Mouse (Mus musculus) myocyte (in vitro differentiated cells): Measurements from ENCODE around the gene Zfp36l1. TPM values are rescaled to one million over a fixed set of nuclear protein-coding genes. Genes with fewer than 3 reads are reported as not detected.

Experiments
- H3K27me3 ChIP-seq: one replicate; pipeline ENCODE4 v1.6.1; 2011; ENCODE audit not compliant: control insufficient read depth, insufficient read depth, insufficient read length
- H3K36me3 ChIP-seq: one replicate; pipeline ENCODE4 v1.6.1; 2011; ENCODE audit not compliant: control insufficient read depth, insufficient read depth
- H3K4me2 ChIP-seq: one replicate; pipeline ENCODE4 v1.6.1; 2011; ENCODE audit warnings: low read depth, control low read depth
- H3K4me3 ChIP-seq: one replicate; pipeline ENCODE4 v1.5.1; 2011; ENCODE audit warnings: mild to moderate bottlenecking, control low read depth, moderate library complexity
- H3K79me2 ChIP-seq: one replicate; pipeline ENCODE4 v1.6.1; 2011; ENCODE audit not compliant: control insufficient read depth, insufficient read depth
- H3ac ChIP-seq: one replicate; pipeline ENCODE4 v1.6.1; 2011; ENCODE audit not compliant: control insufficient read depth, insufficient read length
- CEBPB ChIP-seq: IDR thresholded peaks from 2 replicates; pipeline ENCODE4 v1.6.1; 2011; ENCODE audit warnings: mild to moderate bottlenecking, moderate library complexity; ENCODE audit not compliant: poor library complexity, insufficient read depth, severe bottlenecking
- E2F4 ChIP-seq: IDR thresholded peaks from one replicate; pipeline ENCODE4 v1.6.1; 2011; ENCODE audit warnings: mild to moderate bottlenecking, control low read depth, moderate library complexity; ENCODE audit not compliant: insufficient read depth
- MAX ChIP-seq: IDR thresholded peaks from one replicate; pipeline ENCODE4 v1.6.1; 2011; ENCODE audit warnings: low read depth, mild to moderate bottlenecking, control low read depth
- MYOD1 ChIP-seq, 3 experiments: IDR thresholded peaks; one replicate each; pipeline ENCODE4 v1.6.1; 2011; ENCODE audit warnings: control low read depth in 2 of 3, low read depth in 2 of 3, mild to moderate bottlenecking in 2 of 3, moderate library complexity in 1 of 3; ENCODE audit not compliant: insufficient read length in 2 of 3, control insufficient read depth in 1 of 3
- MYOG ChIP-seq, 3 experiments: IDR thresholded peaks; one replicate each; pipeline ENCODE4 v1.6.1; 2011; ENCODE audit warnings: control low read depth in 2 of 3, low read depth in 2 of 3, mild to moderate bottlenecking in 2 of 3; ENCODE audit not compliant: insufficient read length in 2 of 3, control insufficient read depth in 1 of 3, insufficient read depth in 1 of 3
- POLR2A ChIP-seq: IDR thresholded peaks from one replicate; pipeline ENCODE4 v1.6.1; 2011; ENCODE audit warnings: low read depth, mild to moderate bottlenecking, control low read depth, moderate library complexity; ENCODE audit not compliant: insufficient read length
- POLR2AphosphoS2 ChIP-seq: IDR thresholded peaks from one replicate; pipeline ENCODE4 v1.6.1; 2011; ENCODE audit warnings: low read depth, control low read depth; ENCODE audit not compliant: insufficient read length
- REST ChIP-seq: IDR thresholded peaks from one replicate; pipeline ENCODE4 v1.6.1; 2011; ENCODE audit warnings: mild to moderate bottlenecking, control low read depth, moderate library complexity; ENCODE audit not compliant: insufficient read depth, insufficient read length
- SRF ChIP-seq: IDR thresholded peaks from one replicate; pipeline ENCODE4 v1.6.1; 2011; ENCODE audit warnings: low read depth; ENCODE audit not compliant: control insufficient read depth, insufficient read length
- TCF12 ChIP-seq: IDR thresholded peaks from one replicate; pipeline ENCODE4 v1.6.1; 2011; ENCODE audit warnings: mild to moderate bottlenecking, control low read depth; ENCODE audit not compliant: poor library complexity, insufficient read depth, severe bottlenecking
- TCF3 ChIP-seq: IDR thresholded peaks from one replicate; pipeline ENCODE4 v1.6.1; 2011; ENCODE audit warnings: low read depth, control low read depth; ENCODE audit not compliant: insufficient read length
- USF1 ChIP-seq: IDR thresholded peaks from one replicate; pipeline ENCODE4 v1.6.1; 2011; ENCODE audit warnings: low read depth, mild to moderate bottlenecking, control low read depth, moderate library complexity
- polyA plus RNA-seq: library from polyadenylated mRNA; unstranded; fragments of >200 nt; fragmentation: generic; extraction: Trizol; gene quantifications from one replicate; pipeline ENCODE4 v1.2.1, GENCODE M21; 2012; ENCODE audit warnings: missing spikeins

Gene Zfp36l1
- polyA plus RNA-seq, 1 experiment = 35.7 TPM

DNA sequence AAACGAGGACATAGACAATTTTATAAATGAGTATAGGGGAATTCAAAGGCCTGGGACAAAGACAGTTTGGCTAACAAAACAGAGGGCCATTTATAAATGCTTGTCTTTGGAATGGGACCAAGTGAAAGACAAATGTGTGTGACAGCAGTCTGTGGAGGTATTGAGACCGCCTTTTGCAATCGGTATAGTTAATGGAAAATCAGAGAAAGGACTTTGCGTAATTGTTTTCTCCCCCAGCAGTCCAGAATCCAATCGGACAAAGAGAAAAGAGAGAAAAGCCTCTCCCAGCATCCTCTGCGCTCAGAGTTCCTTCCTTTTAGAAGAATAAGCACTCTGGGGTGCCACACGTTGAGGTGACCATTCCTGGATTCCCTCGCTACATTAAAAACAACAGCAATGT lies 32.6 kb upstream of the Zfp36l1 start:
- Histone ChIP-seq H3K4me2 (no peak overlapping the region), H3K4me3 (no peak overlapping the region), H3K79me2 (no peaks in the 10 kb centered on the region), H3ac (no peak overlapping the region), H3K36me3 (no peaks in the 10 kb centered on the region), H3K27me3 (no peaks in the 10 kb centered on the region)
- TF ChIP-seq MAX = no peak
- no peak for TF ChIP-seq POLR2AphosphoS2
- no peak for TF ChIP-seq CEBPB
- TF ChIP-seq TCF12 = no peak
- TF ChIP-seq MYOG (IDR thresholded peaks at IDR 0.05; ENCODE audit: control insufficient read depth in 1 of 3, insufficient read depth in 1 of 3, insufficient read length in 2 of 3, low read depth in 2 of 3) = no peak
- TF ChIP-seq USF1 = no peak
- no peak for TF ChIP-seq SRF
- TF ChIP-seq POLR2A = no peak
- no peak for TF ChIP-seq MYOD1 (IDR thresholded peaks at IDR 0.05; ENCODE audit: control insufficient read depth in 1 of 3, insufficient read length in 2 of 3, low read depth in 2 of 3)
- TF ChIP-seq E2F4 = no peak
- TF ChIP-seq REST = no peak

DNA sequence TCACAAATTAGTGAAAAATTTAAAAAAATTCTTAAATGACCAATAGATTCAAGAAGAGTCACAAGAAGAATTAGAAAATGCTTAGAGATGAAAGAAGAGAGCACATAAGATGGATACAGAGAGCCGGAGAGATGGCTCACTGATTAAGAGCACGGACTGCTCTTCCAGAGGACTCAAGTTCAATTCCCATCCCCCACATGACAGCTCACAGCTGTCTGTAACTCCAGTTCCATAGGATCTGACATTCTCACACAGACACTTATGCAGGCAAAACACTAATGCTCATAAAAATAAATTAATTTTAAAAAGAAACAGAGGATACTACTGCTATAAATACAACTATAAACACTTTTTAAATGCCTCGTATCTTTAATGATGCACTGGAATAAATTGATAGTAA lies 32.0 kb upstream of the Zfp36l1 start:
- no peaks in the 10 kb centered on the region for H3K79me2 ChIP-seq
- H3K36me3 ChIP-seq = no peaks in the 10 kb centered on the region
- H3ac ChIP-seq = no peak overlapping the region
- no peak overlapping the region for H3K4me3 ChIP-seq
- no peak overlapping the region for H3K4me2 ChIP-seq
- TF ChIP-seq SRF (no peak), POLR2A (no peak), USF1 (no peak), E2F4 (no peak), MYOG (IDR thresholded peaks at IDR 0.05; ENCODE audit: control insufficient read depth in 1 of 3, insufficient read depth in 1 of 3, insufficient read length in 2 of 3, low read depth in 2 of 3) (no peak), MYOD1 (IDR thresholded peaks at IDR 0.05; ENCODE audit: control insufficient read depth in 1 of 3, insufficient read length in 2 of 3, low read depth in 2 of 3) (no peak), TCF3 (no peak), REST (no peak), TCF12 (no peak), POLR2AphosphoS2 (no peak), CEBPB (no peak), MAX (no peak)
- no peaks in the 10 kb centered on the region for H3K27me3 ChIP-seq

DNA sequence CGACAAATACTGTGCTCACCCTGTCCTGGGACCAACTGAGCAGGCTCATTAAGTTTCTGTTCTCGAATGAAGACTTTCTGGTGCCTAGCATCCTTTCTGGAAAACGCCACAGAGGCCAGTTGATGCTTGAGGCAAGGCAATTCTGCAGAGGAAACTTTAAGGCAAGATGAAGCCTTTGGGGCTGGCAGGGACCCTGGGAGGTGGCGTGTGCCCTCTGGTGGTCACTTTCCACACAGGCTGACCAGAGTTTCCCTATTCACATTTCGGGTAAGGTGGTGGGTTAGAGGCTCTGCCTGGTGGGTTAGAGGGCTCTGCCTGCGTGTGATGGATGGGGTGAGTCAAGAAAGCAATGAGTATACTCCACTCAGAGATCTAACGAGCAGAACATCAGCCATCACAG lies 28.7 kb upstream of the Zfp36l1 start:
- H3K36me3 ChIP-seq = no peaks in the 10 kb centered on the region
- TF ChIP-seq E2F4 (no peak), MAX (no peak), POLR2AphosphoS2 (no peak), MYOG (IDR thresholded peaks at IDR 0.05; ENCODE audit: control insufficient read depth in 1 of 3, insufficient read depth in 1 of 3, insufficient read length in 2 of 3, low read depth in 2 of 3) (no peak), MYOD1 (IDR thresholded peaks at IDR 0.05; ENCODE audit: control insufficient read depth in 1 of 3, insufficient read length in 2 of 3, low read depth in 2 of 3) (no peak), USF1 (no peak), TCF3 (no peak), TCF12 (no peak), REST (no peak), CEBPB (no peak), SRF (no peak), POLR2A (no peak)
- H3K79me2 ChIP-seq = no peaks in the 10 kb centered on the region
- no peak overlapping the region for H3ac ChIP-seq
- no peak overlapping the region for H3K4me3 ChIP-seq
- H3K27me3 ChIP-seq = no peaks in the 10 kb centered on the region
- peak overlapping the region; percentile 31 for H3K4me2 ChIP-seq

DNA sequence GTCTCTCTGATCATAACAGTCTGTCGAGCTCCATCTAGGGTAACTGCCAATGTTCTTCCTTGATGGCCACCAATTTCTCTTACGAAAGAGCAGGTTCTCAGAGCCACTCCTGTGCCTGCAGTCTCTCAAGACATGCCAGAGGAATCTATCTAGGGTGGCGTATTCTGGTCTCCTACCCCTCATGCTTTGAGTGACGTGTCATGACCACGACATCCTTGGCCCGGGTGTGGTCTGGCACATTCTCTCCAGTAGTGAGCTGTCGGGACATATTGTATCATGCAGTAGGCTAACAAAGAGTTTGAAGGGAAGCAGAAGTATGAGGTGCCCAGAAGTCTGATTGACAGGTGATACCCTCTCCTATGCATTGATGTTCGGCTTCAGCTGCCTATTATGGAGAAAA lies 28.2 kb upstream of the Zfp36l1 start:
- TF ChIP-seq TCF3 = no peak
- no peak for TF ChIP-seq MYOG (IDR thresholded peaks at IDR 0.05; ENCODE audit: control insufficient read depth in 1 of 3, insufficient read depth in 1 of 3, insufficient read length in 2 of 3, low read depth in 2 of 3)
- TF ChIP-seq SRF = no peak
- no peak for TF ChIP-seq REST
- TF ChIP-seq E2F4 = no peak
- TF ChIP-seq CEBPB = no peak
- no peak for TF ChIP-seq POLR2AphosphoS2
- no peak for TF ChIP-seq TCF12
- no peak for TF ChIP-seq USF1
- no peaks in the 10 kb centered on the region for H3K27me3 ChIP-seq
- H3K4me3 ChIP-seq = no peak overlapping the region
- H3K4me2 ChIP-seq = peak overlapping the region; percentile 31
- H3ac ChIP-seq = no peak overlapping the region
- H3K36me3 ChIP-seq = no peaks in the 10 kb centered on the region
- H3K79me2 ChIP-seq = no peaks in the 10 kb centered on the region

DNA sequence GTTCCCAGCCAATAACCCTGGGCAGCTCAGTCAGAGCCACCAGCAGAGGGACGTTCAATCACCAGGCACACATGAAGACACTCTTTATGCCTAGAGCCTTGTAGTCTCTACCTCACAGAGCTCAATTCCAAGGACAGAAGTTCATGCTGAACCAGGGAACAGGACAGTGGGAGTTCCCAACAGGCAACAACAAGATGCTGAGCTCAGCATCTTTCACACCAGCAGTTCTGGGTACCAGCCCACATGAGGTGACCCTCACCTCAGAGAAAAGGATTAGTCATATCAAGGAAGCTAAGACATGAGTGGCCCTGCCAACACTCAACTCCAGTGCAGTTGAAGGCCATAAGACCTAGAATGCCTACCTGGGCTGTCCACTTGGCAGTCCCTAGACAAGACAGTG lies 24.9 kb upstream of the Zfp36l1 start:
- Histone ChIP-seq H3K4me3 (no peak overlapping the region), H3K79me2 (no peaks in the 10 kb centered on the region), H3K27me3 (no peaks in the 10 kb centered on the region), H3K4me2 (no peak overlapping the region), H3K36me3 (no peaks in the 10 kb centered on the region), H3ac (no peak overlapping the region)
- no peak for TF ChIP-seq MAX
- no peak for TF ChIP-seq MYOD1 (IDR thresholded peaks at IDR 0.05; ENCODE audit: control insufficient read depth in 1 of 3, insufficient read length in 2 of 3, low read depth in 2 of 3)
- TF ChIP-seq CEBPB = no peak
- no peak for TF ChIP-seq POLR2AphosphoS2
- no peak for TF ChIP-seq POLR2A
